Mouse (Mus musculus) cerebellum, adult 11 months (tissue): ENCODE results near the gene Sbk2.

Source experiments
- DNase-seq: peaks from one replicate; pipeline ENCODE4 v3.0.0; 2022

The Sbk2 gene

GRCm38 (mm10) chr7:4950561-4951342 lies 13.5 kb downstream of the Sbk2 start:
- no peak for DNase-seq

DNA sequence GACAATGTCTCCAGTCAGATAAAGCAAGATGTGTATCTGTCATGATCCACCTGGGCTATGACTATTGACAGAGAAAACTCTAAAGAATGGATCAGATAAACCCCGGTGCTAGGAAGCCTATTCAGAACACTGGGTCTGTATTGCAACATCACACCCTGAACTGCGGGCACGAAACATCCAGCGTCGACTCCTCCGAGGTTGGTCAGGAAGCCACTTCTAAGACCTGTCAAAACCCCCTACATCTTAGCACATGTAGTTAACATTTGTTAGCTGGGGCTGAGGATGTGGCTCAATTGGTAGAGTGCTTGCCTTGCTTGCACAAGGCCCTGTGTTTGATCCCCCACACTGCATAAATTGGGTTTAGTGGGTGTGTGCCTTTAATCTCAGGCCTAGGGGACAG lies 15.8 kb downstream of the Sbk2 start:
- DNase-seq = no peak

GRCm38 (mm10) chr7:4947855-4948254 lies 16.4 kb downstream of the Sbk2 start:
- DNase-seq = no peak

DNA sequence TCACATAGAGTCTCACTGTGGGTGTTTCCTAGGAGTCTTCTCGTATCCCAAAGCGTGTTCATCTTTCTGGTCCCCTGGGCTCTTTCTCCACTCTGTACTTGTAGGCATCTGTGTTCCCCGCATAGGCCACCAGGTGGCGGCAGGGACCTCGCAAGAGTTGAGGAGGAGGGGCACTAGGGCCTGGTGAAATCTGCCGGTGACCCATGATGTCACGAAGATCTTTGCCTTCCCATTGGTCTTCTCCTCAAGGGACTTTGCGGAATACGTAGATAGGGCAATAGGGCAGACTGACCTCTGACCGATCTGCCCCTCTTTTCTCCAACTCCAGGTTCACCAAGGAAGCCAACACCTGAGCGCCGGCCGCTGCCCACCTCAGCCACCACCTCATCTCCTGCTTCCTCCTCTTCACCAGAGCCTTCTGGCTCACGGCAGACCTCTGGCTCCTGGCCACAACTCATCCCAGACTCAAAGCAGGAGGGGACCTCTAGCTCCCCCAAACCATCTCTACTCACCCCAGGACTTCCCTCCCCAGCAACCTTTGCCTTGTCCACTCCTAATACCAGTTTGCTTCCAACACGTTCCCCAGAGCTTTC lies 20.9 kb downstream of the Sbk2 start:
- peak; percentile 96 for DNase-seq

DNA sequence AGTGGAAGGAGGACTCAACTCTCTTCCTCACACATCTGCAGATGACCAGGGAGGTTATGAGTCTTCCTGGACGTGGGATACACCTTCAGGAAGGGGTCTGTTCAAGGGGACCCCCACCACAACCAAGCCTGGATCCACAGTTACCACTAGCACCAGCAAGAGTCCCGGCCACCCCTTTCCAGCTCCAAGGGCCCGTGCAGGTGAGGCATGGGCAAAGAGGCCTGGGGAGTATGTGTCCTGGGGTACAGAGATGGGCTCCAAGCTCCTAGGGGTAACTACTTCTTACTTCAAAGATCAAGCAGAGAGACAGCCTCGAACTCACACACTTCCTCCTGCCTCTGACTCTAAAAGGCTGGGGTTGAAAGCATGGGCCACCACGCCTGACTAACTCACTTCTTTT lies 21.5 kb downstream of the Sbk2 start:
- DNase-seq = no peak

- DNase-seq = peak; percentile 74
Observed at GRCm38 (mm10) chr7:4940068-4940479, 24.1 kb downstream of the Sbk2 start.

DNA sequence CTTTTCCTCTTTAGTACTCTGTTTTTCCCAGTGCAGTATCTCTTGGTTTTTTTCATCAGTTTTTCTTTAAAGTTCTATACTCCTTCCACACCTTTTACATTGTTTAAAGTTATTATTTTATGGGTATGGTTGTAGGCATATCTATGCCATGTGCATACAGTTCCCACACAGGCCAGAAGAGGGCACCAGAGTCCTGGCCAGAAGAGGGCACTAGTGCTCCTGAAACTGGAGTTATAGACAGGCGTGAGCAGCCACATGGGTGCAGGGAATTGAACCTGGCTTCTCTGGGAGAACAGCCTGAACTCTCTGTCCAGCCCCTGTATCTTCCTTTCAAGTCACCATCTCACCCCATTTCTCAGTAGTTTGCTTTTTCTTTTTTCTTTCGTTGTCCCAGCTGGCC lies 25.8 kb downstream of the Sbk2 start:
- DNase-seq = peak; percentile 61

GRCm38 (mm10) chr7:4937392-4937791 lies 26.8 kb downstream of the Sbk2 start:
- DNase-seq = no peak

DNA sequence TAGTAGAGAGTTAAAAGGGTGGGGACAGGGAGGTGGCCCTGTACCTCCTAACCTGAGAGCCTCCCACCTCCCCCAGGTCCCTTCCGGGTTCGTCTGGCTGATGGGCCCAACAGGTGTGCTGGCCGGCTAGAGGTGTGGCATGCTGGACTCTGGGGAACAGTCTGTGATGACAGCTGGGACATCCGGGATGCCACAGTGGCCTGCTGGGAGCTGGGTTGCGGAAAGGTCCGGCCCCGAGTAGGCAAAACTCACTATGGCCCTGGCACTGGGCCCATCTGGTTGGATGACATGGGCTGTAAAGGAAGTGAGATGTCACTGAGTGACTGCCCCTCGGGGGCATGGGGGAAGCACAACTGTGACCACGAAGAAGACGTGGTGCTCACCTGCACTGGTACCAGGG lies 27.4 kb downstream of the Sbk2 start:
- DNase-seq = no peak

DNA sequence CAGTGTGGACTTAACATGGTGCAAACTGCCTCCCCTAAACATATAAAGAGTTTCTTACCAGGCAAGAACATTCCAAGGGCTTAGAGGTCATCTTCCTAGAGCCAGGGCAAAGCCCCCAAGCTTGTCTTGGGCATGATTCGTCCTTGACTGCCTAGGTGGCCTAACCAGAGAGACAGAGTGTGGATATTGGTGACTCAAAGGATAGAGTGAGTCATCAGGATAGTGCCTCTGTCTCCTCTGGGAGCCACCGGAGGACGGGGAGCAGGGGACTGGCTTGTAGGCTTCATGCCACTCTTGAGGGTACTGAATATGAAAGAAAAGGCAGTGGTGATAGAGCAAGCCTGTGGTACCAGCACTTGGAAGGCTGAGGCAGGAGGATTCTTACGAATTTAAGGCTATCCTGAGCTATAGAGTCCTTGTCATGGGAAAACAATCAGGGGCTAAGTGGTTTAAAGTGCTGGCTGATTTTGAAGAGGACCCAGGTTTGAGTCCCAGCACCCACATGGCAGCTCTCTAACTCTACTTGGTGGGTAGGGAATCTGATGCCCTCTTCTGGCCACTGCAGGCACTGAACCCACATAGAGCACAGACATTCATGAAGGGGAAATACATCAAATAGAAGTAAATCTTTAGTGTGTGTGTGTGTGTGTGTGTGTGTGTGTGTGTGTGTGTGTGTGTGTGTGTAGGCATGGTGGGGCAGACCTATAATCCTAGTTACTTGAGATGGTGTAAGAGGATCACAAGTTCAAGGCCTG lies 29.9 kb downstream of the Sbk2 start:
- no peak for DNase-seq

DNA sequence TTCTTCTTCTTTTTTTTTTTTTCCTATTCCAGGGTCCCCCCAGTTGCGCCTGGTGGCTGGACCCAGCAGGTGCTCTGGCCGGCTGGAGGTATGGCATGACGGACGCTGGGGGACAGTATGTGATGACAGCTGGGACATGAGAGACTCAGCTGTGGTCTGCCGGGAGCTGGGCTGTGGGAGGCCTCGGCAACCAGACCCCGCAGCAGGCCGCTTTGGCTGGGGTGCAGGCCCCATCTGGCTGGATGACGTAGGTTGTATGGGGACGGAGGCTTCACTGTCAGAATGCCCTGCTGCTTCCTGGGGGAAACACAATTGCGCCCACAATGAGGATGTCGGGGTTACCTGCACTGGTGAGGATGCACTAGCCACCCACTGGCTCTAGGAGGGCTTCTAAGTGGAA lies 31.1 kb downstream of the Sbk2 start:
- DNase-seq = no peak

DNA sequence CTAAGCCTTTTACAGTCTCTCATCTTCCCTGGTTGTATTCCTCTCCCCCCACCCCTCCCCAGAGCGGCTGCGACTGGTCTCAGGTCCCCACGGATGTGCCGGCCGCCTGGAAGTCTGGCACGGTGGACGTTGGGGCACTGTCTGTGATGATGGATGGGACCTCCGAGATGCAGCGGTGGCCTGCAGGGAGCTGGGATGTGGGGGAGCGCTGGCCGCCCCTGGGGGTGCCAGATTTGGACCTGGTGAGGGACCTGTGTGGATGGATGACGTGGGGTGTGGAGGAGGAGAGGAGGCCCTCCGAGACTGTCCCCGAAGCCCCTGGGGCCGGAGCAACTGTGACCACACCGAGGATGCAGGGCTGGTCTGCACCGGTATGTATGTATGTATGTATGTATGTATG lies 35.9 kb downstream of the Sbk2 start:
- DNase-seq = no peak

DNA sequence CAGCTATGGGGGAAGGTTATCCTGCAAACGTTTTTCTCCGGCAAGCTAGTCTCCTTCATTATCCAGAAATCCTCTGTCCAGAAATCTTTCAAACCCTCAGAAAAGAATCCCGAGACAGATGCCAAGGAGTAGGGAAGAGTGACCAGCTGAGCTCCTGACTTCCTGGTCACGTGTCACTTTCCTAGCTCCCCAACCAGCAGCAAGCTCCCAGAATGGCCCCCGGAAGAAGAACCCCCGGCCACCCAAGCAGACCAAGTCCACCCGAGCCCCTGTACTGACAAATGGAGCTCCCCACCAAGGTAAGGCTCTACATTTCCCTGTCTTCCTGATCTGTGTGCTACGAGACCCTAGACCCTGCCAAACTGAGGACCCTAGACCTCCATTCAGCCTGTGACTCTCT lies 36.5 kb downstream of the Sbk2 start:
- DNase-seq = no peak

GRCm38 (mm10) chr7:4926849-4927248 lies 37.4 kb downstream of the Sbk2 start:
- DNase-seq = no peak

DNA sequence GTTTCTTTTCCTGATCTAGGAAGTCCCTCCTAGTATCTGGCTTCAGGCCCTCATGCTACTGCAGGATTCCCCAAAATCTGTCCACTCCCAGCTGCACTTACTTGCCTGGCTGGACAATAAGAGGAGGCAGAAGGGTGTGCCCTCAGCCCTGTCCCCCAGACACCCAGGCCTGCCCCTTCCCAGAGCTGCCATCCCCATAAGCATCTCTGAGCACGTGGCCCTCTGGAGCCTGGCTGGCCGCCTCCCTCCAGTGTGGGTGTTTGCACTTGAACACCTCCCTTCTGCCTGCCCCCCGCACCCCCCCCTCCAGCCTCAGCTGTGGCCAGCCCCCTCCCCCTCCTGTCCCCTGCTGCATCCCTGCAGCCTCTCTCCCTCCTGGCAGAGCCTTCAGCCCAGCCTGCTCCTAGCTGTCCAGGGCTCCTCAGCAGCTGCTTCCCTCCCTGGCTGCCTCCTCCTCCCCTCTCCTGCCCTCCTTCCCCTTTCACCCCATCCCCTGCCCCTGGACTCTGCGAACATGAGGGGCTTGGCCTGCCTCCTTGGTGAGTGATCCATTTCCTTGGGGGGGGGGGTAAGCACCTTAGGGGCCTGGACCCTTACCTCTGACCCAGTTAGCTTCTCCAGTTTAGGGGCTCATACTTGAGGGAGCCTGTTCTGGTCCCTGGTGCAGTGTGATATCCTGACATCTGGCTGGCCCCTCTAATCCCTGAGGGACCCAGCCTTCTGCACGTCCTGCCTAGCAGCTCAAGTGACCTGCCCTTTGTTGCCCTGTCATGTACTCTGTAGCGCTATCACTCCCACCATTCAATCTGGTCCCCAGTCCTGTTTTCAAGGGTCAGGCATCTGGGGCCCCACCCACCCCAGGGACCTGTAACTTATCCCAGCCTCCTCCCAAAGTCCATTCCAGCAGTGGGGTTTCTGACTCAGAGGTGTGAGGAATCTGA lies 38.5 kb downstream of the Sbk2 start, which contains the start of gene Ssc5d:
Gene Ssc5d, plus strand, starts transcription at position 345 of the 941 bp plus-strand sequence.
- no peak for DNase-seq

GRCm38 (mm10) chr7:4924891-4925301 lies 39.3 kb downstream of the Sbk2 start:
- no peak for DNase-seq

DNA sequence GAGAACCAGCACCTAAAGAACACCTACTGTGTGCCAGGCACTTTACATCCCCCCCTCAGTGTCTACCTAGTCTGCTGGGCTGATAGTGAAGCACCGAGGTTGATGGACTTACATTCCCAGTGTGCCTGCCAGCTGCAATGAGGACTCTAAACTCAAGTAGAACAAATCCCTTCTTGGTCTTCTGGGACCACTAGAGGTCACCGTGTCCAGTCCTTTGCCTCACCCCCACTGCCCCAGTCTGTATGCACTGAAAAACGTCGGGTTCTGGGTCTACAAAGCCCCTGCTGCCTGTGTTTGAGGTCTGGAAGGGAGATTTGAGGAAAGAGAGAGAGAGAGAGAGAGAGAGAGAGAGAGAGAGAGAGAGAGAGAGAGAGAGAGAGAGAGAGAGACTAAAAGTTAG lies 39.7 kb downstream of the Sbk2 start:
- no peak for DNase-seq

GRCm38 (mm10) chr7:4923586-4924364 lies 40.4 kb downstream of the Sbk2 start:
- peak; percentile 69 for DNase-seq

DNA sequence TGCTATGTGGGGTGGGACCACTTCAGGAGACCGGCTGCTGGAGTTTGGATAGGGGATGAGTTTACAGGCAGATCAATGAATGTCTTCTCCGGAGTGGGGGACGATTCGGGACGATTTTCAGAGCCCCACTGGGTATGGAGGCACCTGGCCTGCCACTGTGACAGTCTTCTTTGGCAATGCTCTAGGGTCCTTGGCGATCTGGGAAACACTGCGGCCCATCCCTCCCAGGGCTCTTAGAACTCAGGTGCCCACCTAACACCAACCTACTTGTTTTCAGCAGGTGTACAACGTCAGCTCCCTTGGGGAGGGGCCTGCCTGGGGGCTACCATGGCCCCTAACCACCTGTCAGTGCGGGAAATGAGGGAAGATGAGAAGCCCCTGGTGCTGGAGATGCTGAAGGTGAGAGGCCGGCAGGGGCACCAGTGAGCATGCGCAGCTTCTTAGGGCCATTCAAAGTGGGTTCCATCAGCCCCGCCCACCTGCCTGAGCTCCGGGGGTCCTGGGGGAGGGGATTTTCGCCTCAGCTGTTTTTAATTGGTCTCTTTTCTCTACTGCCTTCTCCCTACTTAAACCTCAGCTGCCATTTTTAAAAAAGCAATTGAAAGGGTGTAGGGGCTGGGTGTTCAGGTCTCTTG lies 41.2 kb downstream of the Sbk2 start:
- DNase-seq = peak; percentile 81

DNA sequence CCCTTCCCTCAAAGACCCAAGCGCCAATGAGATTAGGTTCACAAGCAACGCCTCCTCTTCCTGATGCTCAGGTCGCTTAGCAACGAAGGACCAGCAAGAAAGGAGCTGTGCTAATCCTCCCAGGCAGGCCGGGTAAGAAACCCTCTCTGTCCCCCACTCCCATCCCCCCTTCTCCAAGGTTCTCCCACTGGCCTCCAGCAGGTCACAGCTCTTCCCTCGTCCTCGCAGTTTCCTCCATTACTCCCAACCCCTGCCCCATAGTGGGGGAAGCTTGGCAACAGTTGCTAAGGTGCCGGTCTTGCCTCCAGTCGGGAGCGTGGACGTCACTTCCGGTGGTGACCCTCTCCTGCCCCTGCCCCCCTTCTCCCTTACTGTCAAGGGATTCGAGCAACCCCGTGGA lies 41.7 kb downstream of the Sbk2 start:
- peak; percentile 76 for DNase-seq

GRCm38 (mm10) chr7:4921824-4922482 lies 42.3 kb downstream of the Sbk2 start, which contains the start of gene Nat14:
Gene Nat14, plus strand, starts transcription at chr7:4922028.
- DNase-seq = no peak
